Mouse (Mus musculus): ENCODE measurements around the gene Ms4a12.
"Not testable (repeated sequence)": the region's sequence is repeated elsewhere in the genome, so short reads cannot be mapped to it uniquely, and the experiment has no call there.

Gene Ms4a12

GRCm38 (mm10) chr19:11232348-11232747, at the start of gene Ms4a12:
Gene Ms4a12 (minus strand): TSS chr19:11232448.
- no peak for DNase-seq (ENCODE audit: low spot score)

GRCm38 (mm10) chr19:11280223-11280622, 48.0 kb upstream of the Ms4a12 start:
- DNase-seq (ENCODE audit: low spot score): no peak

DNA sequence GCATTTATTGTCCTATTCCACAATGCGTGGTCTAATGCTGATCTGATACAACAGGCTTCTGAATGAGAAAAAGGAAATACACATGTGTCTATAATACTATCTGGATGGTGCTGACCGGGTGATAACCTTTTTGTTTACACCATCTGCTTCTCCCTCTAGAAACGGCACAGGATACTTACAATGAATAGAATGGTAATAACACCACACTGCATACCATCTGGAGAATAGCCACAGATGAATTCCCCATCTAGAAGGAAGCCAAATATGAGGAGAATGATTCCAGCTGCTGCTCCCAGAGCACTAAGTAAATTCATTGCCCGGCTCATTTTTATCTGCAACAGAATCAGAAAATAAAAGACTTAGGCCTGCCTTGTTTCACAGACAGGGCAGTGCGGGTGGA, 44.2 kb upstream of the Ms4a12 start:
- DNase-seq (ENCODE audit: low spot score): no peak

DNA sequence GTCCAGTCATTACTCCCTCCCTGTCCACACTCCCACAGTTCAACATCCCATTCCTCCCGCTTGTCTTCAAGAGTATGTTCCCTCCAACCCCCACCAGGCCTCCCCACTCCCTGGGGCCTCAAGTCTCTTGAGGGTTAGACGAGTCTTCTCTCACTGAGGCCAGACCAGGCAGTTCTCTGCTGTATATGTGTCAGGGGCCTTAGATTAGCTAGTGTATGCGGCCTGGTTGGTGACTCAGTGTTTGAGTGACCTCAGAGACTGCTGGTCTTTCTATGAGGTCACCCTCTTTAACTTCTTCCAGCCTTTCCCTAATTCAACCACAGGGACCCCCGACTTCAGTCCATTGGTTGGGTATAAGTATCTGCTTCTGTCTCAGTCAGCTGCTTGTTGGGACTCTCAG, 34.7 kb upstream of the Ms4a12 start:
- no peak for DNase-seq (ENCODE audit: low spot score)

GRCm38 (mm10) chr19:11266052-11266845, 34.0 kb upstream of the Ms4a12 start, which contains the start of gene Ms4a1:
Gene Ms4a1 (minus strand): TSS chr19:11266241.
- DNase-seq (ENCODE audit: low spot score): no peak

- no peak for DNase-seq (ENCODE audit: low spot score)
These were observed 32.4 kb upstream of the Ms4a12 start for GRCm38 (mm10) chr19:11264602-11265185.

- DNase-seq (ENCODE audit: low spot score): no peak
These were observed 31.3 kb upstream of the Ms4a12 start for GRCm38 (mm10) chr19:11263549-11263948.

DNA sequence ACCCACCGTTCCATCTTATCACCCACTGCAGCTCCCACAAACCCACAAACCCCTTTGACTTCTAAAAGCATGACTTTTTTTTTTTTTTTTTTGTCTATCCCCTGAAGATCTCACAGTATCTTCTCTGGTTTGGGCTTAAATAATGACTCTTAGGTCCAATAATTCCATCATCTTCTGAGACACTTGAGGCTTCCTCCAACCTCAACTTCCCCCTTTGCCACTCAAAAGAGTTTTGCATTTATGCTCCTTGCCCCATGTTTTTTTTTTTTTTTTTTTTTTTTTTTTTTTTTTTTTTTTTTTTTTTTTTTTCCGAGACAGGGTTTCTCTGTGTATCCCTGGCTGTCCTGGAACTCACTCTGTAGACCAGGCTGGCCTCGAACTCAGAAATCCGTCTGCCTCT, 30.7 kb upstream of the Ms4a12 start:
- not testable (repeated sequence) for DNase-seq (ENCODE audit: low spot score)

- DNase-seq (ENCODE audit: low spot score): no peak
These were observed 29.3 kb upstream of the Ms4a12 start for GRCm38 (mm10) chr19:11261522-11261921.

DNA sequence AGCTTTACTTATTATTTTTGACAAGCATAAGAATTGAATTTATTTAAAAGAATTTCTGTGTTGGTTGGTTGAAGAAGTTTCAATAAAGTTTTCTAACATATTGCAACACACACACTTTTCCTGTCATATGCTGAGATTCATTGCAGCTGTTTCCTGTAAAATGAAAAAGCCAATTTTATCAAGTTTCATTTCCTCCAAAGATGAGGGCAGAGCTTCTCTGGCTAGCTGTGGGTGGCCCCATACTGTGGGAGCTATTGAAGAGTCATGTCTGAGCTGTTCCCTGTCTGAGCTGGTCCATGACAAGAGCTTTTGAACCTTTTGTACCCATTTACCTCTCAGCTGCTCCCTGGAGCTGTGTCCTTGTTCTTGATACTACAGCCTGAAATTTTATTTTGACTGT, 12.0 kb upstream of the Ms4a12 start:
- no peak for DNase-seq (ENCODE audit: low spot score)

DNA sequence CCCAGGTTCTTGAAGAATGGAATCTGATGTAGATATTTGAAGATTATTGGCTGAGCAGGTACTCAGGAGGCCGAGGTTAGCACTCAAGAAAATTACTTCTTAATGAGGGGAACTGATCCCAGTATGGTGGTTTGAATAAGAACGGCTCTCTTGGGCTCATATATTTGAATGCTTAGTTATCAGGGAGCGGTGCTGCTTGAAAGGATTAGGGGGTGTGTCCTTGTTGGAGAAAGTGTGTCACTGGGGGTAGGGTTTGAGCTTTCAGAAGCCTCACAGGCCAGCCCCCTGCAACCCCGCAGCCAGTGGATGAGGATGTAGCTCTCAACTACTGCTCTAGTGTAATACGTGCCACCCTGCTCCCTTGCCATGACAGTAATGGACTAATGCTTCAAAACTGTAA, 10.3 kb upstream of the Ms4a12 start:
- DNase-seq (ENCODE audit: low spot score): no peak

DNA sequence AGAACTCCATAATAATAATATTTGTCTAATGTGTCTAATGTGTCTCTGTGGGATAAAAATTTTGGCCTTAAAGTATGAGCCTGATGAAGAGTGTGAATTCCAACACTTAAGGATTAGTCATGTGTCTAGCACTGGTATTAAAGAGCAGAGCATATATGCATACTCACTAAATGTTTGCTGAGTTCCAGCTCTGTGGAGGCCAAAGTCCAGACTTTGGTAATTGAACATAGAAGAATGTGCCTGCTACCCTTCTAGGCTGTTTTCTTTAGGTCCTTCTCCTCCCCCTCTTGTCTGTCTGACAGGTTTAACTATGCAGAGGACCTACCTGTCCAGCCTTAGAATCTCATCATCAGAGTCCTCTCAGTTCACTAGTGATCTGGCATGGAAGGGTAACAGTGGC, 3.6 kb upstream of the Ms4a12 start:
- DNase-seq (ENCODE audit: low spot score): no peak

- DNase-seq (ENCODE audit: low spot score): no peak
These were observed 2.9 kb upstream of the Ms4a12 start for GRCm38 (mm10) chr19:11234921-11235735.

- no peak for DNase-seq (ENCODE audit: low spot score)
These were observed 2.0 kb upstream of the Ms4a12 start for GRCm38 (mm10) chr19:11234244-11234643.

- no peak for DNase-seq (ENCODE audit: low spot score)
These were observed 35.7 kb downstream of the Ms4a12 start, which contains the start of gene Ms4a13 for GRCm38 (mm10) chr19:11196546-11196945. Gene Ms4a13 (minus strand): TSS chr19:11196737.

GRCm38 (mm10) chr19:11192552-11192951, 39.7 kb downstream of the Ms4a12 start:
- no peak for DNase-seq (ENCODE audit: low spot score)

DNA sequence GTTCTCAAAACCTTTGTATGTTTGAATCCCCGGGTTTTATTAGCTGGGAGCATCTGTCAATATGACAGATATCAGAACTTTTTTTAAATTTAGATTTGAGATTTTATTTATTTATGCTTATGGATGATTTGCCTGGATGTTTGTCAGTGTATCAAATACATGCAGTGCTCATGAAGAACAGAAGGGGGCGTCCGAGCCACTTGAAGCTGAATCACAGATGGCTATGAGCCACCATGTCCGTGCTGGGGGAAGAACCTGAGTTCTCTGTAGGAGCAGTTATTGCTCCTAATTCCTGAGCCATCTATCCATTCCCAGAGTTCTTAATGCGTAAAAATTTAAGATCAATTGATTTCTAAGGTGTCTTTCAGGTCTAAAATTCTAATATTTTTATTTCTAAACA, 48.1 kb downstream of the Ms4a12 start:
- no peak for DNase-seq (ENCODE audit: low spot score)

GRCm38 (mm10) chr19:11177464-11177863, 54.8 kb downstream of the Ms4a12 start:
- DNase-seq (ENCODE audit: low spot score): no peak

- DNase-seq (ENCODE audit: low spot score): no peak
These were observed 67.1 kb downstream of the Ms4a12 start, which contains the start of gene 1700025F22Rik for GRCm38 (mm10) chr19:11165172-11165571. Gene 1700025F22Rik (minus strand): TSS chr19:11165320.
